Mouse (Mus musculus): ENCODE data around the gene Olfr91. TPM values are rescaled to one million over a fixed set of nuclear protein-coding genes. Genes with fewer than 3 reads are reported as not detected.
A peak's percentile ranks its signal among the peaks of the same experiment; 100 is the strongest.

The Olfr91 gene
- polyA plus RNA-seq, 1 experiment from 2014 or later = not detected

- peaks cover 60% of the 10 kb centered on the region for H3K4me1 ChIP-seq
- H3K27me3 ChIP-seq (ENCODE audit: poor library complexity, severe bottlenecking) = peaks cover 35% of the 10 kb centered on the region
- H3K4me3 ChIP-seq = peak overlapping the region; percentile 79
- peak overlapping the region; percentile 90 for H3K27ac ChIP-seq
- 2% methylated on average over 27 of the region's 27 CpGs for WGBS
- no peaks in the 10 kb centered on the region for H3K9me3 ChIP-seq
- H3K36me3 ChIP-seq (replicated peaks) = peaks cover 27% of the 10 kb centered on the region
- DNase-seq (ENCODE audit: extremely low spot score, low spot score) = peak; percentile 32
Observed at GRCm38 (mm10) chr17:37050876-37051275, 47.2 kb downstream of the Olfr91 start.

GRCm38 (mm10) chr17:37050399-37050798 is 47.7 kb downstream of the Olfr91 start:
- WGBS = 0% methylated on average over 22 of the region's 22 CpGs
- peaks cover 35% of the 10 kb centered on the region for H3K27me3 ChIP-seq (ENCODE audit: poor library complexity, severe bottlenecking)
- no peaks in the 10 kb centered on the region for H3K9me3 ChIP-seq
- DNase-seq (ENCODE audit: extremely low spot score, low spot score) = peak; percentile 90
- H3K36me3 ChIP-seq (replicated peaks) = peaks cover 22% of the 10 kb centered on the region
- peak overlapping the region; percentile 90 for H3K27ac ChIP-seq
- peaks cover 64% of the 10 kb centered on the region for H3K4me1 ChIP-seq
- peak overlapping the region; percentile 79 for H3K4me3 ChIP-seq

DNA sequence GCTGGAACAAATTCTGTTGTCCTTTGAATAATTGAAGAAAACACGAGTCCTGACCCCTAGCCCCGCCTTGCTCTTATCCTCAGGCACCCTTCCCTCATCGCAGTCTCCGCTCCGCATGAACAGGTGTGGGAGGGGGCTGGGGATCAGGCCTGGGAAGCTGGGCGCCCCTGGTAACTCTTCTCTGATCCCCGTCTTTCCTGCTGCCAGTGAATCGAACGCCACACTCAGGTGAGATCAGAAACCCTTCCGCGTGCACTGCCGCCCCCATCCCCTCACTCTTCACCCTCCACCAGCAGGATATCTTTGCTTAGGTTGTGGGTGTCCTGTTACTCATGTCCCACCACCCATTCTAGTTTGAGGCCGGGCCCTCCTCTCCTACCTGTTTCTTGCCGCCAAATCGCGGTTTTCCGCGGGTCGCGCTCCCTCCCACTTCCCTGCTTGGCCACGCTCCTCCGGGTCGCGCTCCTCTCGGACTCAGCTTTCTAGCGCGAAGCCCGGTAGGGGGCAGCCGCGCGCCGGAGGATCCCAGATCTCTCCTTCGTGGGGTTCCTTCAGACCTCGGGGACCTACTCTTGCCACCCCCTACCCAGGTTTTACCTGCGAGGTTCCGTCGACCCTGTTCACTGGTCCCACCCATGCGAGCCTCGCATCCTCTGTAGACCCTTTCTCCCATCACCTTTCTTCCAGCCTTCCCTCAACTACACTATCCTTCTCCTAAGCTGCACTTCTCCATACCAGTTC is 48.3 kb downstream of the Olfr91 start:
- under 1% methylated on average over 39 of the region's 39 CpGs for WGBS
- H3K4me1 ChIP-seq = peaks cover 70% of the 10 kb centered on the region
- H3K27ac ChIP-seq = peak overlapping the region; percentile 90

DNA sequence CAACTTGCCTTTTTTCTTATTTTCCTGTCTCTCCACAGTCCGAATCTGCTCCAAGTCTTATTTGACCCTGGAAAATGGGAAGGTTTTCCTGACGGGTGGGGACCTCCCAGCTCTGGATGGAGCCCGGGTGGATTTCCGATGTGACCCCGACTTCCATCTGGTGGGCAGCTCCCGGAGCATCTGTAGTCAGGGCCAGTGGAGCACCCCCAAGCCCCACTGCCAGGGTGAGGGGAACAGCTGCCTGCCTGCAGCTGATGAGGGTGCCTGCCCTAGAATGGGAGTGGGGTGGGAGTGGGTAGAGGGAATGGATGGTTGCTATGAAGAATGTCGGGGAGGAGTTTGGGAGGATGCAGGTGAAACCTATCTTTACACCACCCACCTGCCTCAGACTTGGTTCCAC is 49.7 kb downstream of the Olfr91 start:
- peaks cover 35% of the 10 kb centered on the region for H3K27me3 ChIP-seq (ENCODE audit: poor library complexity, severe bottlenecking)
- H3K9me3 ChIP-seq = no peaks in the 10 kb centered on the region
- peaks cover 2% of the 10 kb centered on the region for H3K36me3 ChIP-seq (replicated peaks)
- H3K27ac ChIP-seq = no peak overlapping the region
- no peak overlapping the region for H3K4me3 ChIP-seq
- no peak for DNase-seq (ENCODE audit: extremely low spot score, low spot score)
- H3K4me1 ChIP-seq = peaks cover 69% of the 10 kb centered on the region
- WGBS = 60% methylated on average over 7 of the region's 7 CpGs

More for the DNA sequence above, 48.3 kb downstream of the Olfr91 start:
- H3K9me3 ChIP-seq = no peaks in the 10 kb centered on the region
- peak overlapping the region; percentile 79 for H3K4me3 ChIP-seq
- H3K27me3 ChIP-seq (ENCODE audit: poor library complexity, severe bottlenecking) = peaks cover 35% of the 10 kb centered on the region
- peaks cover 16% of the 10 kb centered on the region for H3K36me3 ChIP-seq (replicated peaks)
- peak; percentile 69 for DNase-seq (ENCODE audit: extremely low spot score, low spot score)

DNA sequence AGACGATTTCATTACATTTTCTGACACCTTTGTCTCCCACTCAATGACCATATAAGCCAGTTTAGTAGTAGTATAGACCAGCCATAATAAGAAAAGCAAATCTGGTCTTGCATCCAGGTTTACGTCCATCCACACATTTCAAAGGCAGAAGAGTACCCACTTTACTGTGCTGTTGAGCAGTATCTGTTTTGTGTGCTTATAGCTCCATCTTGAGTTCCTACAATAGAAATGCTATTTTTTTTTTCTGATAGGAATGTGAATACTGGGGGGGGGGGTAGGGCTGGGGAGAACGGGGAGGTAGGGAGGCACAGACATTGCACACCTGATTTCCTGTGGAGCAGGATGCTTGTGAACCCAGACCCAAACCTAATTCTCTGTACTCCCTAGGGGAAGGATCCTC is 50.1 kb downstream of the Olfr91 start:
- no peak overlapping the region for H3K27ac ChIP-seq
- no peak for DNase-seq (ENCODE audit: extremely low spot score, low spot score)
- 39% methylated on average over 3 of the region's 3 CpGs for WGBS
- H3K27me3 ChIP-seq (ENCODE audit: poor library complexity, severe bottlenecking) = peaks cover 35% of the 10 kb centered on the region
- H3K36me3 ChIP-seq (replicated peaks) = no peaks in the 10 kb centered on the region
- no peaks in the 10 kb centered on the region for H3K9me3 ChIP-seq
- no peak overlapping the region for H3K4me3 ChIP-seq
- H3K4me1 ChIP-seq = peaks cover 66% of the 10 kb centered on the region

DNA sequence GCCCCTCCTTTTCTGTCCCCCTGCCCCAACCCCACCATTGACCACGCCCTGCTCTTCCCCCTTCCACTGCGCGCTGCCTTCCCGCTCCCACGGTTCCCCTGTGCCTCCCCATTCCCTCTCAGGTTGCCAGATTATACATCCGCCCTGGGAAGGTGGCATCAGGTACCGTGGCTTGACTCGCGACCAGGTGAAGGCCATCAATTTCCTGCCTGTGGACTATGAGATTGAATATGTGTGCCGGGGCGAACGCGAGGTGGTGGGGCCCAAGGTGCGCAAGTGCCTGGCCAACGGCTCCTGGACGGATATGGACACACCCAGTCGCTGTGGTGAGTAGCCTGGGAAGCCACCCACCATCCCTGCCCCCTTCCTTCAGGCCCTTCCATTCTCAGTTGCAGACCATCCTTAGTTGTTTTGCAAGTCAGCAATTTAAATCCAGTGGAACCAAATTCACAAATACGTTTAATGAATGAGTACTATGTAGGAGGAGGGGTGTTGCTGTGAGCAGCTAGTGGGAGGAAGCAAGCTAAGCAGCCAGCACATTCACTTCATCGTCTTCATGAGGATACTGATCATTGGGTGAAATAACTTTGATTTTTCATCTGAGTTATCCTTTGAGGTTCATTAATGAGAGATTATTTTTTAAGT is 50.6 kb downstream of the Olfr91 start:
- peaks cover 66% of the 10 kb centered on the region for H3K4me1 ChIP-seq
- H3K4me3 ChIP-seq = peak overlapping the region; percentile 93

GRCm38 (mm10) chr17:37046312-37047112 is 51.6 kb downstream of the Olfr91 start:
- no peaks in the 10 kb centered on the region for H3K36me3 ChIP-seq (replicated peaks)
- under 1% methylated on average over 56 of the region's 58 CpGs for WGBS
- peak overlapping the region; percentile 96 for H3K27ac ChIP-seq
- DNase-seq (ENCODE audit: extremely low spot score, low spot score) = peak; percentile 68
- H3K27me3 ChIP-seq (ENCODE audit: poor library complexity, severe bottlenecking) = peaks cover 35% of the 10 kb centered on the region
- peaks cover 58% of the 10 kb centered on the region for H3K4me1 ChIP-seq
- H3K4me3 ChIP-seq = peak overlapping the region; percentile 93
- H3K9me3 ChIP-seq = no peaks in the 10 kb centered on the region

More for the DNA sequence above, 50.6 kb downstream of the Olfr91 start:
- Histone ChIP-seq H3K27me3 (ENCODE audit: poor library complexity, severe bottlenecking) (peaks cover 35% of the 10 kb centered on the region), H3K36me3 (replicated peaks) (no peaks in the 10 kb centered on the region), H3K27ac (no peak overlapping the region), H3K9me3 (no peaks in the 10 kb centered on the region)
- no peak for DNase-seq (ENCODE audit: extremely low spot score, low spot score)
- 16% methylated on average over 19 of the region's 19 CpGs for WGBS

GRCm38 (mm10) chr17:37045611-37046311 is 52.3 kb downstream of the Olfr91 start, which contains the start of gene Gabbr1:
Gene Gabbr1 (plus strand): TSS chr17:37045966.
- under 1% methylated on average over 53 of the region's 55 CpGs for WGBS
- no peaks in the 10 kb centered on the region for H3K36me3 ChIP-seq (replicated peaks)
- peak within 1 kb of the TSS; percentile 93 for H3K4me3 ChIP-seq

DNA sequence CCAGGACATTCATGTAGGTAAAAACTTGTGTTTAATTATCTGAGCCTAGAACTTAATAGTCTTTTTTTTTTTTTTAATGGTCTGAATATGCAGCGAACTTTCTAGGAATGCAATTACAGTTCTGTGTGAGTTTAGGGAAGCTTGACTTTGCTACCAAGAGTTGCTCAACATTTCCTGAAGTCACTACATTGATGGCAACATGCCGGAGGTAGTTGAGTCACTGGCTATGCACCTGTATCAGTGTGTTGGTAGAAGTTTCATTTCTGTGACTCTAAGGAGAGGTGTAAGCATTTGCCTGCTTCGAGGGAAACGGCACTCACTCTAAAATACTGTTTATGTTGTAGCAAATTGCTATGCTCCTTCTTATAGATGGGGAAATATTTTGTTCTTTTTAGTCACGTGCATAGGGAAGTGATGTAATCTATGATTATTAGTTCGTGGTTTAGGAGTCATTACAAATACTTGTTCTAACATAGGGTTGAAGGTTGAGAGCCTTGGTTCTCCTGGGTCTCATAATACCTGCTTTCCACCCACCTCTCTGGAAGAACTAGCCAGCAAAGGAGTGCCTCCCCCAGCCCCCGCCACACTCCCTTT is 53.3 kb downstream of the Olfr91 start:
- Histone ChIP-seq H3K4me1 (peaks cover 41% of the 10 kb centered on the region), H3K4me3 (peak overlapping the region; percentile 93), H3K27me3 (ENCODE audit: poor library complexity, severe bottlenecking) (peaks cover 30% of the 10 kb centered on the region), H3K36me3 (replicated peaks) (no peaks in the 10 kb centered on the region), H3K9me3 (no peaks in the 10 kb centered on the region), H3K27ac (peak overlapping the region; percentile 96)
- WGBS = 86% methylated on average over 7 of the region's 7 CpGs
- DNase-seq (ENCODE audit: extremely low spot score, low spot score) = no peak

More at GRCm38 (mm10) chr17:37045611-37046311, 52.3 kb downstream of the Olfr91 start, which contains the start of gene Gabbr1:
- DNase-seq (ENCODE audit: extremely low spot score, low spot score) = peak; percentile 82
- Histone ChIP-seq H3K27ac (peak within 1 kb of the TSS; percentile 96), H3K27me3 (ENCODE audit: poor library complexity, severe bottlenecking) (peaks cover 35% of the 10 kb centered on the region), H3K9me3 (no peaks in the 10 kb centered on the region), H3K4me1 (peaks cover 51% of the 10 kb centered on the region)

All from forebrain, embryonic 10.5 days (tissue).